Mouse (Mus musculus) 416B (cell line): Measurements from ENCODE around the gene Bcl2a1d.
"Not testable (repeated sequence)": the region's sequence is repeated elsewhere in the genome, so short reads cannot be mapped to it uniquely, and the experiment has no call there.

Experiments used
- DNase-seq: peaks from one replicate; pipeline ENCODE4 v3.0.0; 2011; ENCODE audit warnings: low read depth

Bcl2a1d gene

DNA sequence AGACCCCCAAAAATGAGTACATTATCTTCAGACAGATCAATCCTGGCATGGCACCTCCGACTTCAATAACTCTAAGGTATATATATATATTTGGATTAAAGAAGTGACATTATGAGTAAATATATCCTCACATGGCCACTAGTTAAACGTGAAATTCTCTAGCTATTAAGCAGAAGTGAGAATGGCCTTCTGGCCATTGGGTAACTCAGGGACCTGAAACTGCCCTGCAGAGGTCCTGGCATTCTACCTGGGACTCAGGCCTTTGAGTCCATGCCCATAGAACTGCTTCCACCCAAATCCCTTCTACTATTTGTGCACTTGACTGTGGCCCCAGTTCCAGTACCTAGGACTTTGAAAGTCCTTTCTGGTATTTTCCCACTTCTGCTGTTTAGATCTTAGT is 40.4 kb downstream of the Bcl2a1d start:
- DNase-seq: not testable (repeated sequence)

GRCm38 (mm10) chr9:88689451-88689850 is 42.3 kb downstream of the Bcl2a1d start:
- DNase-seq: not testable (repeated sequence)

DNA sequence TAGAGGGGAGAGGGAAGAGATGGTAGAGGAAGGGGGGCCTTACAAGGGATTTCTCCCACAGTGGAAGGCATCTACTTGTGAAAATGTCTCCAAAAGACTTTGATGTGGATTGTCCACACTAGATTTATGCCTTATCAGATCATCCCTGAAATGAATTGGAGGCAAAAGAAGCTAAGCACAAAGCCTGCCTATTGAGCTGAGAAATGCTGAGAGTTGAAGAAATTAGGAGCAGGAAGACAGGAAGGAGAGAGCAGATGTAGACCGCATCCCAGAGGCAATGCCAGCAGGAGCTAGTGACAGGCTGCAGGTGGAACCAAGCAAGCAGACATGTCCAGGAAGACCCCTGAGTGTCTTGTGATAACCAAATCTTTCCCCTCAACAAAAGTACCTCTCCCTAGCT is 45.0 kb downstream of the Bcl2a1d start:
- not testable (repeated sequence) for DNase-seq
